Mouse (Mus musculus): Measurements from ENCODE around the gene Scamp4.

Scamp4 gene

GRCm38 (mm10) chr10:80602698-80603325, at the start of gene Scamp4, which contains the start of gene Adat3:
TSS of gene Scamp4 (plus strand) at chr10:80602872.
TSS of gene Adat3 (plus strand) at chr10:80602880.
- DNase-seq (ENCODE audit: low spot score in 2 of 2) = peak; percentile 93 to 95

- DNase-seq (ENCODE audit: low spot score in 2 of 2) = no peak
These were observed 49.1 kb upstream of the Scamp4 start for GRCm38 (mm10) chr10:80553575-80553974.

- DNase-seq (ENCODE audit: low spot score in 2 of 2) = no peak
These were observed 48.7 kb upstream of the Scamp4 start for GRCm38 (mm10) chr10:80553997-80554396.

- peak; percentile 52 to 71 for DNase-seq (ENCODE audit: low spot score in 2 of 2)
These were observed 45.2 kb upstream of the Scamp4 start for GRCm38 (mm10) chr10:80557346-80557965.

GRCm38 (mm10) chr10:80559431-80559830, 43.2 kb upstream of the Scamp4 start:
- no peak for DNase-seq (ENCODE audit: low spot score in 2 of 2)

- DNase-seq (ENCODE audit: low spot score in 2 of 2) = no peak
These were observed 42.1 kb upstream of the Scamp4 start for GRCm38 (mm10) chr10:80560621-80561020.

- DNase-seq (ENCODE audit: low spot score in 2 of 2) = peak; percentile 89 to 93
These were observed 41.3 kb upstream of the Scamp4 start, which contains the start of gene Rexo1 for GRCm38 (mm10) chr10:80561116-80561944. TSS of gene Rexo1 (minus strand) at chr10:80561560.

GRCm38 (mm10) chr10:80566375-80567092, 36.1 kb upstream of the Scamp4 start:
- DNase-seq (ENCODE audit: low spot score in 2 of 2) = peak; percentile 76 to 84

- no peak for DNase-seq (ENCODE audit: low spot score in 2 of 2)
These were observed 33.8 kb upstream of the Scamp4 start for GRCm38 (mm10) chr10:80568876-80569275.

- peak; percentile 48 to 55 for DNase-seq (ENCODE audit: low spot score in 2 of 2)
These were observed 33.0 kb upstream of the Scamp4 start for GRCm38 (mm10) chr10:80569664-80570066.

- DNase-seq (ENCODE audit: low spot score in 2 of 2) = no peak
These were observed 32.3 kb upstream of the Scamp4 start for GRCm38 (mm10) chr10:80570419-80570818.

GRCm38 (mm10) chr10:80570871-80571836, 31.5 kb upstream of the Scamp4 start:
- DNase-seq (ENCODE audit: low spot score in 2 of 2) = no peak

- DNase-seq (ENCODE audit: low spot score in 2 of 2) = no peak
These were observed 30.2 kb upstream of the Scamp4 start for GRCm38 (mm10) chr10:80572477-80572876.

GRCm38 (mm10) chr10:80573944-80574343, 28.7 kb upstream of the Scamp4 start:
- no peak for DNase-seq (ENCODE audit: low spot score in 2 of 2)

- no peak for DNase-seq (ENCODE audit: low spot score in 2 of 2)
These were observed 27.8 kb upstream of the Scamp4 start for GRCm38 (mm10) chr10:80574896-80575295.

GRCm38 (mm10) chr10:80575925-80576324, 26.7 kb upstream of the Scamp4 start:
- no peak for DNase-seq (ENCODE audit: low spot score in 2 of 2)

- DNase-seq (ENCODE audit: low spot score in 2 of 2) = peak; percentile 51 to 52
These were observed 26.1 kb upstream of the Scamp4 start for GRCm38 (mm10) chr10:80576351-80577194.

GRCm38 (mm10) chr10:80577195-80578130, 25.2 kb upstream of the Scamp4 start, which contains the start of gene Klf16:
TSS of gene Klf16 (minus strand) at chr10:80577321.
- peak; percentile 98 to 99 for DNase-seq (ENCODE audit: low spot score in 2 of 2)
